Mouse (Mus musculus) T-helper 1 cell (primary cell): ENCODE measurements around the gene Rnf150.

Experiments used
- in situ Hi-C: fragments of 300-600 bp; cut with MboI, MseI; formaldehyde crosslinking; loops from one replicate; pipeline ENCODE4 v1.15.1; 2025; ENCODE audit warnings: high pct_unique_total_duplicates

Rnf150 gene

GRCm38 (mm10) chr8:83009481-83009880 is 146.3 kb downstream of the Rnf150 start:
- in situ Hi-C loops = no loop called here

DNA sequence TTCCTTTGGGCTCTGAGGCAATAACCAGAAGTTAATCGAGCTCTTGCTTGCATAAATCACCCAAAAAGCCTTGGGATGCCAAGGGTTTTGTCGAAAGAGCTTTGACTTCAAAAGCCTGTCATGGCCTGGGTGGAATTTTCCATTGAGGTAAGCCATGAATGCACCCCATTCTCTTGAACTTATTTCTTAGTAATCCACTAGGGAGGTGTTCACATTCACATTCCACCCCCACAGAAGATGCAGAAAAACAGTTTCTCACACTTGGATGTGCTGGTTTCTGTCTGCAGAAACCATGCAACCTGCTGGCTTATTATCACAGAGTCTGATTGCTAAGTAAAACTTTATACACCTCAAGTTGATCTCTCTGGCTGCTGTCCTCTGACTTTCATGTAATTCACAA is 148.1 kb downstream of the Rnf150 start:
- in situ Hi-C loops = no loop called here

DNA sequence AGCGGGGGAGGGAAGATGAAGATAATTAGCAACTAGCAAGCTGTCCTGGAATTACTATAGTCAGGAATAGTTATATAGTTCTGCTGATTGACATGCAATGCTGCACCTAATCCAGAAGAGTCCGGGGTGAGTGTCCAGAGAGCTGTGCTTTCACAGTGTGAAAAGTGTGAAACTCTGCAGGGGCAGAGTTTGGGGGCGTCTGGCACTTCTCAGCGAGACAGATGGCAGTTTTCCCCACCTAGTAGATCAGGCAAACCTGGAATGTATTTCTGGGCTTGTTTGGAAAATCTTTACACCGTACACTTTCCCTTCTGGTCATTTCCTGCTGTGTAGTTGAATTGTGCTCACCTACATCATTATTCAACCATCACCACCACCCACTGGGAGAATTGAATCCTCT is 148.6 kb downstream of the Rnf150 start:
- in situ Hi-C loops = no loop called here

- in situ Hi-C loops = no loop called here
Observed at GRCm38 (mm10) chr8:83028211-83028610, 165.1 kb downstream of the Rnf150 start.

- in situ Hi-C loops = no loop called here
Observed at GRCm38 (mm10) chr8:83032800-83033199, 169.6 kb downstream of the Rnf150 start.

DNA sequence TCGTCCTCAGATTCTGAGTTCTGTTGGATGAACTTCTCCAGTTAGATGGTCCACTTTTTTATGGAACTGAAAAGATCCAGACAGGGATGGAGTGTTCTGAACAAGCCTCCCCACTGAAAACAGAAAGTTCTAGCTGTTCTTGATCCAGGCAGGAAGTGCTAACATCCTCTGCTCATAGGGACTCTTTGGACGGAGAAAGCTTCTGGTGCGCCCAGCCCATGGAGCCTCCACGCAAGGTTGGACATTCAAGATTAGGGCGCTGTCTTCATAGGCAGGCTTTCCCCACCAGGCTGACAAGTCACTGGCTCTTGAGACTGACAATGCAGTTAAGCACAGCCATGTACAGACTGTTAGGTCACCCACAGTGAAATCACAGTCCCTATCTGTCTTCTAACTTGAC is 172.0 kb downstream of the Rnf150 start:
- in situ Hi-C loops = no loop called here

DNA sequence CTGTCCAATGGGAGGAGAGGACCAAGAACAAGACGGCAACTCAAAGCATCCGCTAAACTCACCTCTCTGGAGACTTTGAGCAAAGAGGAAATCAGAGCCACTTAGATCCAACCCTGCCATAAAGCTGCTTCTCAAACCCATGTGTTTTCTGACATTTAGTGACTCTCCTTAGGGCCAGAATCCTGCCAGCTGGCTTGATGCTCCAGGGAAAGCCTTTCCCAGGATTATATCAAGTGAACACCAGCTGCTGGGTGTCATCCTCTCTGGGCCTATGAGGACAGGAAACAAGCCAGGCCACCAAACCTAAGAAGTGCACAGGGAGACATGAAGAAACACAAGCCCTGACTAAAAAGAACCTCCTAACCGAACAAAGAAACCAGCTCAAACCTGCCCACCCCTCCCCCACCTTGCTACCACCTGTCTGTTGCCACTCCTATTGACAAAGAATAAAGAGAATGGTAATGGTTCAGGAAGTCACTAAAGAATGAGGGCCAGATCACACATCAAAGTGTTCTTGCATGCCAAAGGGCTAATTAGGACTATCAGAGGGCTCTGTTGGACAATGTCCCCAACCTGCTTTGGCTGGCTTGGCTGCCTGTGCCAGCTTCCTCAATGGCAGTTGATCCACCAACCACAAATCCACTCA is 173.5 kb downstream of the Rnf150 start:
- in situ Hi-C loops = no loop called here

DNA sequence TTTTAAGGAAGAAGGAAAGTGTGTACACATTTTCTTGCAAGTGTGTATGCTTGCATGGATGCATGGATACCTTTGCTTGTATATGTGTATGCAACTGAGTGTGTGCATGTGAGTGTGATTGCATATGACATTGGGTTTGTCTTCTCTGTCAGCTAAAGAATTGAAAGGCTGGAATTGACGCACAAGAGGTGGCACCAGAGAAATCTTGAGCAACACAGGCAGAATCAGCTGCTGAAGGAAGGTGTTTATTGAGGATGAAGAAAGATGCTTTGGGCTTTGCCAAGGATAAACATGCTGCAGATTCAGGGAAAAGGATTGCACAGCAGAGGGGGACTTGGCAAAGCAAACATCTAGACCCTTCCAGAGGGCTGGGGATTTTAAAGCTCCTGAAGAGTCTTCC is 174.2 kb downstream of the Rnf150 start:
- in situ Hi-C loops = no loop called here

GRCm38 (mm10) chr8:83038575-83038974 is 175.4 kb downstream of the Rnf150 start:
- in situ Hi-C loops = no loop called here

DNA sequence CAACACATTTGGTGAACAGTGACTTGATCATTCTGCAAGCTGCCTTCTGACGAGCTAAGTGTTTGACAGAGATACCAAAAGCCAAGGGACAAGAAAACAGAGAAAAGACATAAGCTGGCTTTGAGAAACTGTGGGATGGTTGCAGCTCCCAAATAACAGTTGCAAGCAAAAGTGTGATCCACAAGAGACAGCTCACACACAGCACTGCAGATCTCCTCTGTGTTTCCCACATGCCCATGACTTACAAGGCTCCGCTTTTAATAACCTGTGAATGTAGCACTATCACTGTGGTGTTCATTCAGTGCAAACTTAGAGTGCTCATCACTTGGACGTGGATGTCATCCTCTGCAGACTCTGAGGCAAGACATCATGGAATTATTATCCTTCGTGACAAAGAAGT is 178.3 kb downstream of the Rnf150 start:
- in situ Hi-C loops = no loop called here

DNA sequence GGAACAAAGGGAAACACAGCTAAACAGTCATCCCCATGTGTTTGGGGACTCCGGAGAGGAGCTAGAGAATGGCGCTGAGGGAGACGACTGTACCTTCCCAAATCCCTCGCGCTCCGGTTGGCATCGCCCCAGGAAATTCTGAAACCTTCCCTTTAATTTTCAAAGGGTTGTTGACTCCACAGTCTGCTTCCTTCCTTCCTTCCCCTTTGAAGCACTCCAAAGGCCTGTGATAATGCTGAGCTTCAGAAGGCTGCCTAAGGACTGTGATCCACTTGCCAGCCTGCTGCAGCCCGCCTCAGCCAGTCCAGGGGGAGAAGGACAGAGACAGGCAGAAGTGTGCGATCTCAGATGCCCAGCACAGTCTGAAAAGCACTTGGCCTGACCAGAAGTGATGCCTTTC is 183.8 kb downstream of the Rnf150 start:
- in situ Hi-C loops = no loop called here

GRCm38 (mm10) chr8:83048527-83048926 is 185.4 kb downstream of the Rnf150 start:
- in situ Hi-C loops = no loop called here

DNA sequence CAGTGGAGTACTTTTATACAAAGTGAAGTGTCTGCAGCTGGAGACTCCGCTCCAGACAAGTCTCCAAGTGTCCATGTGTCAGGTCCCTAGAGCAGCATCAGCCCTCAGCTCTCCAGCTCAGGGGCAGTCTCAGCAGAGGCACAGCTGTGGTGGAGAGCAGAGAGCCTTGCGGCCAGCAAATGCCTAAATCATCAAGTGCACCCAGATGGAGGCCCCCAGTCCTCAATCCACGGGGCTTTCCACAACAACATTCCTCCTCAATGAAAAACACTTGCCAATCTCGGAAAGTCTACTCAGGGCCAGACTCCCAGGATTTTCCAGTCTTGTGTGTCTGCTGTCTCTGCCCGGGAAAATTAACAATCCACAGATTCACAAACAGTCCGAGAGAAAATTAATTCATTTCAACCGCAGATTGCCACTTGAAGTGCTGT is 186.0 kb downstream of the Rnf150 start:
- in situ Hi-C loops = no loop called here

DNA sequence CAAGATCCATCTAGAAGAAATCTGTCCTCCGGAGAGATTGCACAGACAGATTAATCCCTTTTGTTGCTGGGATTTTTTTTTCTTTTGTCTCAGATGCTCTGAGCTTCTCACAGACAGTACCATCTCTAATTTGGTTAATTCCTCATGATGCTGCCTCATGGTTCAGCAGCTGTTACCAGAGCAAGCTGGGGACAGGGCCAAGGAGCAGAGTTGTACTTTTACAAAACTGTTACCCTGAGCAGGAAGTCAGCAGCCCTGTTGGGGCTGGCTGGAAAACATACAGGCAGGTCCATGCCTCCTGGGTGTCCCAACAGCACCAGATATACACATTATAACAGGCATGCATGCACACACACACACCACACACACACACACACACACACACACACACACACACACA is 186.5 kb downstream of the Rnf150 start:
- in situ Hi-C loops = loop anchor here (10.0 kb wide), 1 partner anchor 1645 kb away; no protein-coding TSS in a partner anchor

GRCm38 (mm10) chr8:83052896-83053295 is 189.7 kb downstream of the Rnf150 start:
- in situ Hi-C loops = loop anchor here (10.0 kb wide), 1 partner anchor 1648 kb away; no protein-coding TSS in a partner anchor

GRCm38 (mm10) chr8:83054801-83055200 is 191.6 kb downstream of the Rnf150 start:
- in situ Hi-C loops = loop anchor here (10.0 kb wide), 1 partner anchor 1650 kb away; no protein-coding TSS in a partner anchor

- in situ Hi-C loops = loop anchor here (10.0 kb wide), 1 partner anchor 1654 kb away; no protein-coding TSS in a partner anchor
Observed at GRCm38 (mm10) chr8:83058951-83059350, 195.8 kb downstream of the Rnf150 start.

DNA sequence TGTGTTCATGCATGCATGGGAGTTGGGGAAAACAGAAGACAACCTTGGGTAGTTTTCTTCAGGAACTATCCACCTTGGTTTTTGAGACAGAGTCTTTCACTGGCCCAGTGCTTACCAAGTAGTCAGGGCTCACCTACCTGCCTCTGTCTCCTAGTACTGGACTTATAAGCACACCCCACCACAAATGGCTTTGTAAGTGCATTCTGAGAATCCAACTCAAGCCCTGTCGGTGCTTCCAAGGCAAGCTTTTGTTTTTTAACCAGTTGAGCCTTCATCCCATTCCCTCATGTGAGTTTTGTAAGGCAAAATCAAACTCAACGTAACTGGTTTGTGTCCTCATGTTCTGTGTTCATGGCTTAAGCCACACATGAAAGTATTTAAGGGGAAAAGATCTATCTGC is 196.9 kb downstream of the Rnf150 start:
- in situ Hi-C loops = no loop called here

- in situ Hi-C loops = no loop called here
Observed at GRCm38 (mm10) chr8:83061257-83061656, 198.1 kb downstream of the Rnf150 start.

GRCm38 (mm10) chr8:83061873-83062272 is 198.7 kb downstream of the Rnf150 start:
- in situ Hi-C loops = no loop called here

DNA sequence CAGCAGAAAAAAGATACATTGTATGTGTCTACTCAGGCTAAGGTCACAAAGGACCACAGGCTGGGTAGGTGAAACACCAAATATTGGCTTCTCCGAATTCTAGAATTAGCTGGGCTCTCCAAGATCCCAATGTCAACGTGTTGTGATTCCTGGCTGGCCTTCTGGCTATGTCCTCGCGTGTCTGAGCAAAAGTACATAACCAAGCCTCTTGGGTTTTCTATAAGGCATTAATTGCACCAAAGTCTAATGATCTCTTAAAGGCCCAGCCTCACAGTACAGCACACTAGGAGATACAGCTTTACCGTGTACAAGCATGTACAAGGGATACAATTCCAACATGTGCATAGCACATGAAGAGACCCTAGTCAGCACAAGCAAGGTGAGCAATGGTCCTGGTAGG is 199.1 kb downstream of the Rnf150 start:
- in situ Hi-C loops = no loop called here

GRCm38 (mm10) chr8:83064096-83064495 is 200.9 kb downstream of the Rnf150 start:
- in situ Hi-C loops = no loop called here

- in situ Hi-C loops = no loop called here
Observed at GRCm38 (mm10) chr8:83066076-83066475, 202.9 kb downstream of the Rnf150 start.

DNA sequence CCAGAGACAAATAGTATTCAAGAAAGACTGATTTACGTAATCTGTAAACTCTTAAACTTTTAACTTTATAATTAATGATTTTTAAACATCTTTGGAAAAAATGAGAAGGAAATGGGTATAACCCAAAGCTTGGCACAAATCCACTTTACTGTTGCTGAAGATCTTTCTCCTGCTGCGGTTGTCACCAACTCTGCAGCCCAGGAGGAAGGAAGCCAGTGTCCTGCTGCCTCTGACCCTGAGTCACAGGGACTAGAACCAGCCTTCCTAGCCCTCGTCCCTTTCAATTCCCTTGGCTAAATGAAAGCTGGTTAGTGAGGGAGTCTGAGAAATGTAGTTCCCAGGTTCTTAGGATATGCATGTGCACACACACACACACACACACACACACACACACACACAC is 203.7 kb downstream of the Rnf150 start:
- in situ Hi-C loops = no loop called here
